Mouse (Mus musculus) heart, embryonic 11.5 days (tissue): ENCODE results near the gene Cox19. TPM values are rescaled to one million over a fixed set of nuclear protein-coding genes. Genes with fewer than 3 reads are reported as not detected.
A peak's percentile ranks its signal among the peaks of the same experiment; 100 is the strongest.
"Not testable (repeated sequence)": the region's sequence is repeated elsewhere in the genome, so short reads cannot be mapped to it uniquely, and the experiment has no call there.

Source experiments
- ATAC-seq: fragments of 200-750 bp; cut with Nextera tagmentation; replicated peaks from 2 replicates; pipeline ENCODE4 v1.8.0; 2017; ENCODE audit warnings: moderate library complexity; ENCODE audit not compliant: insufficient number of reproducible peaks, low FRiP score, low TSS enrichment
- H3K27ac ChIP-seq: fragments of 300-500 bp; sonication (generic); 2 replicates; pipeline ENCODE4 v1.5.1; 2014; ENCODE audit warnings: mild to moderate bottlenecking, low read depth, low read length
- H3K27me3 ChIP-seq: fragments of 300-500 bp; sonication (generic); 2 replicates; pipeline ENCODE4 v1.6.1; 2014; ENCODE audit warnings: mild to moderate bottlenecking, low read length, mixed read lengths; ENCODE audit not compliant: control insufficient read depth, insufficient read depth
- H3K36me3 ChIP-seq: fragments of 300-500 bp; sonication (generic); 2 replicates; pipeline ENCODE4 v1.6.1; 2014; ENCODE audit warnings: mild to moderate bottlenecking, low read length, moderate library complexity, mixed read lengths; ENCODE audit not compliant: control insufficient read depth, insufficient read depth
- H3K4me1 ChIP-seq: fragments of 300-500 bp; sonication (generic); 2 replicates; pipeline ENCODE4 v1.6.1; 2014; ENCODE audit warnings: low read length; ENCODE audit not compliant: control insufficient read depth, insufficient read depth
- H3K4me2 ChIP-seq: fragments of 300-500 bp; sonication (generic); 2 replicates; pipeline ENCODE4 v1.6.1; 2014; ENCODE audit warnings: mild to moderate bottlenecking, moderate library complexity
- H3K4me3 ChIP-seq: fragments of 300-500 bp; sonication (generic); 2 replicates; pipeline ENCODE4 v1.5.1; 2014; ENCODE audit warnings: low read depth, low read length
- H3K9ac ChIP-seq: fragments of 300-500 bp; sonication (generic); 2 replicates; pipeline ENCODE4 v1.6.1; 2014; ENCODE audit warnings: mild to moderate bottlenecking, low read depth, low read length, moderate library complexity
- H3K9me3 ChIP-seq: fragments of 300-500 bp; sonication (generic); replicated peaks from 2 replicates; pipeline ENCODE4 v1.6.1; 2016; ENCODE audit warnings: low read length; ENCODE audit not compliant: control insufficient read depth
- WGBS: fragments of 180-500 bp; shearing (Covaris S2); extraction: QIAGEN DNeasy Blood & Tissue Kit; methylation state at CpG from one replicate; pipeline ENCODE4 v1.1.7; 2014; ENCODE audit not compliant: insufficient replicate concordance; 5-methylcytosine and 5-hydroxymethylcytosine counted together
- polyA plus RNA-seq: library from polyadenylated mRNA; unstranded; fragments of >200 nt; fragmentation: Nextera tagmentation; extraction: Ambion mirVana; gene quantifications from 2 replicates; pipeline ENCODE4 v1.2.1, GENCODE M21; 2014

The Cox19 gene
- polyA plus RNA-seq, 1 experiment from 2014 or later = 95.2 TPM

DNA sequence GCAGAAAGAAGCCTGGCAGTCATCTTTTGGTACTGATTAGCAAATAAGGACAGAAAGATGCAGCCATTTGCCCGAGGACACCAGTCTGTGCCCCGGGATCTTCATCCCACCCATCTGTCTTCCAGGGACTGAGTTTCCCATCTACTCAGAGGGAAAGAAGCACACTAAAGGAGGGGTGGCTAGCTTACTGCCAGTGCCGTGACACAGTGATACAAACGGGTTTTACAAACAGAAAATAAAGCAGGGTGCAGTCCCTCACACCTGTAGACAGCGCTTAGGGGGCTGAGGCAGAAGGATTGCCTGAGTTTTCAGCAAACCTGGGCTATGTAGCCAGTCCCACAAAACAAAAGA, 5.9 kb downstream of the Cox19 start:
- 12% methylated on average over 5 of the region's 5 CpGs for WGBS
- peaks cover 8% of the 10 kb centered on the region for H3K4me1 ChIP-seq
- H3K27me3 ChIP-seq = peaks cover 4% of the 10 kb centered on the region; the same call in 1 of the 2 replicates
- H3K4me3 ChIP-seq = peak overlapping the region; percentile 91
- no peak overlapping the region for H3K27ac ChIP-seq
- ATAC-seq = no peak; the same call in 1 of the 2 replicates
- peak overlapping the region; percentile 46; the same call in 1 of the 2 replicates for H3K9ac ChIP-seq
- H3K36me3 ChIP-seq = peaks cover 9% of the 10 kb centered on the region
- H3K4me2 ChIP-seq = peak overlapping the region; percentile 82
- H3K9me3 ChIP-seq = no peaks in the 10 kb centered on the region

- Histone ChIP-seq H3K4me1 (peaks cover 10% of the 10 kb centered on the region), H3K27me3 (peaks cover 4% of the 10 kb centered on the region; the same call in 1 of the 2 replicates), H3K9me3 (no peaks in the 10 kb centered on the region), H3K4me3 (peak overlapping the region; percentile 91), H3K9ac (peak overlapping the region; percentile 91), H3K36me3 (peaks cover 12% of the 10 kb centered on the region), H3K27ac (peak overlapping the region; percentile 70), H3K4me2 (peak overlapping the region; percentile 82)
- peak; percentile 87 for ATAC-seq
- WGBS = under 1% methylated on average over 33 of the region's 33 CpGs
Observed at GRCm38 (mm10) chr5:139344687-139345363, 6.4 kb downstream of the Cox19 start.

DNA sequence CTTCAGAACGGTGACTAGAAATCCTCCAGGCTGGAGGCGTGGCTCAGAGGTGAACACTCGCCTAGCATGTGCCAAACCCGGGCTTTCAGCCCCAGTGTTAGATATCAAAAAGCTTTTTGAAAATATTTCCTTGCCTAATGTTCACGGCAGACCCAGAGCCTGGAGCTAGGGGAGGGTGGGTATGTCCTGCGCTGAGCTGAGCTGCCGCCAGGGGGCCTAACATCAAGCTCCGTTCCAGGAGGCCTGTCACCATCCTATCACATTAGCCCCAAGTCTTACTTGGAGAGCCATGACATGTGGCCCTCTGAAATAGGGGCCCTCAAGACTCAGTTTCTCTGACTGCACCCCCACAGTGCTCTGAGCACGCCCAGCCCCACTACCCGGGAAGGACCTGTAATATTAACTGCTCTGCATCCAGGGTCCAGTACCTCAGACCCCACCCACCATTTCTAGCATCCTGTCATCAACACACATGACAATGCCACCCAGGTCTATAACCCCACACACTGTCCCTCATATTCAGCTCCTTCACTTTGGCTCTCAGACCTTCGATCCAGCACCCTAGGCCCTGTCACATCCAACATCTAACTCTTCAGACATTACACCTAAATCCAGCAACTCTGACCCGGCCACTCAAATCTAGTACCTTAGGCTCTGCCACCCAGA, 7.1 kb downstream of the Cox19 start:
- ATAC-seq = peak; percentile 74

GRCm38 (mm10) chr5:139338891-139339290, 12.3 kb downstream of the Cox19 start:
- H3K27ac ChIP-seq = no peak overlapping the region
- ATAC-seq = no peak
- H3K4me2 ChIP-seq = no peak overlapping the region
- peaks cover 20% of the 10 kb centered on the region for H3K36me3 ChIP-seq
- no peak overlapping the region for H3K4me3 ChIP-seq
- no peak overlapping the region for H3K9ac ChIP-seq
- H3K4me1 ChIP-seq = peaks cover 26% of the 10 kb centered on the region
- no peaks in the 10 kb centered on the region for H3K9me3 ChIP-seq
- 77% methylated on average over 11 of the region's 11 CpGs for WGBS
- H3K27me3 ChIP-seq = no peaks in the 10 kb centered on the region

More for the DNA sequence above, 7.1 kb downstream of the Cox19 start:
- Histone ChIP-seq H3K4me1 (peaks cover 16% of the 10 kb centered on the region), H3K36me3 (peaks cover 17% of the 10 kb centered on the region), H3K4me2 (peak overlapping the region; percentile 82), H3K27me3 (peaks cover 4% of the 10 kb centered on the region; the same call in 1 of the 2 replicates), H3K9me3 (no peaks in the 10 kb centered on the region), H3K9ac (peak overlapping the region; percentile 91), H3K4me3 (peak overlapping the region; percentile 91), H3K27ac (peak overlapping the region; percentile 29; the same call in 1 of the 2 replicates)
- 7% methylated on average over 12 of the region's 12 CpGs for WGBS

- peaks cover 20% of the 10 kb centered on the region for H3K36me3 ChIP-seq
- no peak for ATAC-seq
- peak overlapping the region; percentile 70 for H3K27ac ChIP-seq
- no peak overlapping the region for H3K4me3 ChIP-seq
- no peaks in the 10 kb centered on the region for H3K9me3 ChIP-seq
- WGBS = 63% methylated on average over 3 of the region's 3 CpGs
- H3K9ac ChIP-seq = peak overlapping the region; percentile 52; the same call in 1 of the 2 replicates
- peak overlapping the region; percentile 31; the same call in 1 of the 2 replicates for H3K4me2 ChIP-seq
- H3K27me3 ChIP-seq = no peaks in the 10 kb centered on the region
- H3K4me1 ChIP-seq = peaks cover 23% of the 10 kb centered on the region
Observed at GRCm38 (mm10) chr5:139338403-139338802, 12.8 kb downstream of the Cox19 start.

DNA sequence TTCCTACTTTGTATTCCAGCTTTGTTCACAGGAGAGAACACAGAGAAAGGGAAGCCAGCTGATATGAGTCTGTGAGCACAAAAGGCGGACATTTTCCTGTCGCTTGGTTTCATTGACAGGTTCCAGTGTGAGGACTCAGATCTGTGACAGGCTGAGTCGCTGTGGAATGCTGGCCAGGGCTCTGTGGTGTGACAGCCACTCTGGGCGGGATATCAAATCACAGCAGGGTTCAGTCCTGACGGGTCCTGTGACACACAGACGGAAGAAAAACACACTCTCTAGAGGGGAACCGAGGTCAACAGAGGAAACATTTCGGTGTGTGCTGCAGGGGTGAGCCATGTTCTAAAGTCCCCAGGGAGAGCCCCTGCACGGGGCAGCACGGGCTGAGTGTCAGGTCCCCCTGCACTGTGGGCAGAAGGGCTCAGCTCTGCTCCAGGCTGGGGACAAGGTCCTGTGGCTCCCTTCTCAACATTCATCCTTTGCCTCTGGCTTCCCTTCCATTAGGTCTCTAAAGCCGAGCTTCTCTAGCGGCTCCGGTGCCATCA, 13.3 kb downstream of the Cox19 start:
- ATAC-seq = peak; percentile 57; the same call in 1 of the 2 replicates
- Histone ChIP-seq H3K4me1 (peaks cover 23% of the 10 kb centered on the region), H3K4me3 (no peak overlapping the region), H3K9me3 (no peaks in the 10 kb centered on the region), H3K9ac (peak overlapping the region; percentile 52; the same call in 1 of the 2 replicates), H3K4me2 (peak overlapping the region; percentile 31; the same call in 1 of the 2 replicates), H3K27me3 (no peaks in the 10 kb centered on the region), H3K36me3 (peaks cover 20% of the 10 kb centered on the region), H3K27ac (peak overlapping the region; percentile 70)
- 35% methylated on average over 13 of the region's 13 CpGs for WGBS

GRCm38 (mm10) chr5:139335634-139336033, 15.6 kb downstream of the Cox19 start:
- H3K4me1 ChIP-seq = peaks cover 23% of the 10 kb centered on the region
- no peak overlapping the region for H3K4me2 ChIP-seq
- peaks cover 2% of the 10 kb centered on the region; the same call in 1 of the 2 replicates for H3K27me3 ChIP-seq
- H3K9ac ChIP-seq = no peak overlapping the region
- peaks cover 11% of the 10 kb centered on the region for H3K36me3 ChIP-seq
- no peak overlapping the region for H3K4me3 ChIP-seq
- ATAC-seq = no peak
- WGBS = 82% methylated on average over 4 of the region's 4 CpGs
- H3K9me3 ChIP-seq = no peaks in the 10 kb centered on the region
- H3K27ac ChIP-seq = no peak overlapping the region

GRCm38 (mm10) chr5:139334394-139334793, 16.8 kb downstream of the Cox19 start:
- Histone ChIP-seq H3K27me3 (peaks cover 11% of the 10 kb centered on the region), H3K4me1 (peaks cover 16% of the 10 kb centered on the region)
- H3K4me2 ChIP-seq, ATAC-seq, H3K4me3 ChIP-seq, H3K9ac ChIP-seq, H3K27ac ChIP-seq, H3K36me3 ChIP-seq, H3K9me3 ChIP-seq: not testable (repeated sequence)
- WGBS = 78% methylated on average over 10 of the region's 10 CpGs
